Mouse (Mus musculus) mature B cell (primary cell): Measurements from ENCODE around the gene Olfr60.

Source experiments
- in situ Hi-C: fragments of 300-500 bp; cut with MboI; formaldehyde crosslinking; loops from 2 replicates; pipeline ENCODE4 v1.14.3; 2019

The Olfr60 gene

DNA sequence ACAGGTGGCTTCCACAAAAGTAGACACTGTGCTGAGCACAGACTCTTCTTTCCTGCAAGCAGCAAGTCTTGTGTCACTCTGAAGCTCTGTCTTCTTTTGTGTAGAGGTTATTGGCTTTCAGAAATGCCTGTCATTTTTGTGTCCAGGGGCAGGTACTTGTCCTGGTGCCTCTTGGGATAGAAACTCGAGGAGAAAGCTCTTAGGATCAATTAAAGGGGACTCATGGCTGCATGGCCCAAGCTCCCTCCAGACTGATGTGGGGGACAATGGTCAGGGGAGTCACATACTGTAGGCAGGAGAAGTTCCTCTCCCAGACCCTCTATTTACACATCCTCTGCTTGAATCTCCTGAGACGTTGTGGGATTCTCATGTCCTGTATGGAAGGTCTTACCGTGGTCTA, at the start of gene Olfr60:
Olfr60 (minus strand) TSS at position 101 of the 400 bp plus-strand sequence.
- in situ Hi-C loops: no loop called here

DNA sequence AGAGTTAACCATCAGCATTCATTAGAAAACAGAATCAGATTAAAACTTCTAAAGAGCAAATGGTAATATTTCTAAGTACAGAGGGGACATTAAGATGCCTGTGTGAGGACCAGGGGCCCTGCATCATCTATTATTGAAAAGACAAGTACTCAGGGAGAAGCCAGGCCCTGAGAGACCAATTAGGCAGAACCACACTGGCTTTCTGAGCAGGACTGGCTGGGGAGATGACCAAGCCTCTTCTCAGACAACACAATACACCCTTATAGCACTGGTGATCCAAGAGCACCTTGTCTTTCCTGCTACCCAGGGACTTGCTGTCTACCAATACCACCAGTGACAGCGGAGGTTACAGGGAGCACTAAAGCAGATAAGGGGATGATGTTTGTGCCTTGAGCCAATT, 41.3 kb upstream of the Olfr60 start, which contains the start of gene Olfr531:
Olfr531 (minus strand) TSS at position 101 of the 400 bp plus-strand sequence.
- in situ Hi-C loops: no loop called here

DNA sequence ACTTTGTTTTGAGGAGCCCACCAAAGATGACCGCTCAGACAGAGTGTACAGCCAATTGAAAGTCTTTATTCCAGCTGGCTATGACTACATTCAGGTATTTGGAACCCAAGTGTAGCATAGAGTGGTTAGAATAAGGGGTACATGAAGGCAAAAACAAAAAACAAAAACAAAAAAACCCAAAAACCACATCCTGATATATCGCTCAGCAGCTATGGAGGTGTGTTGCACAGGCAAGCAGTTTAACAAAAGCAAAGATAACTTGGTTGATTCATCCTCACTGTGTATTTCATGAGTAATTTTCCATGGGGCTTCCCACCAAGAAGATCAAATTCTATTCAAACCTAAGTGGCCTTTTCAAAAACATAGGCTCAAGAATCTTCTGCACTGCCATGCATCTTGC, 15.4 kb upstream of the Olfr60 start:
- in situ Hi-C loops: no loop called here

DNA sequence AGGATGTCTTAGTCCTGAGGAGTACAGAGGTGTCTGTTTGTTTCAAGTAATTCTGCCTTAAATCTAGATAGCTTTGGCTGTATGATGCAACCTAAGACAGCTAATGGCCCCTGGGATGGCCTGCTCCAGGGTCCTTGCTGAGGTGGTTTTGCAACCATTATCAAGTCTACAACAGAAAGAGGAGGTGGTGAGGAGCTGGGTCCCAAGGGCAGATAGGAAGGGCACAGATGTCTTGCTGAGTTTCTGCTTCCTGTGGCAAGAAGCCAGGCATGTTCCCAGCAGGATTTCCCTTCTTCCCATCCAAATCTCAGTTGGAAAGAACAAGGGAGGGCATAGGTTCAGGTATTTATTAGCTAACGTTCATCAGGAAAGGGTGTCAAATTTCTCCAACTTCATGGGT, 14.8 kb upstream of the Olfr60 start, which contains the start of gene Olfr530:
Olfr530 (minus strand) TSS at position 101 of the 400 bp plus-strand sequence.
- in situ Hi-C loops: no loop called here

DNA sequence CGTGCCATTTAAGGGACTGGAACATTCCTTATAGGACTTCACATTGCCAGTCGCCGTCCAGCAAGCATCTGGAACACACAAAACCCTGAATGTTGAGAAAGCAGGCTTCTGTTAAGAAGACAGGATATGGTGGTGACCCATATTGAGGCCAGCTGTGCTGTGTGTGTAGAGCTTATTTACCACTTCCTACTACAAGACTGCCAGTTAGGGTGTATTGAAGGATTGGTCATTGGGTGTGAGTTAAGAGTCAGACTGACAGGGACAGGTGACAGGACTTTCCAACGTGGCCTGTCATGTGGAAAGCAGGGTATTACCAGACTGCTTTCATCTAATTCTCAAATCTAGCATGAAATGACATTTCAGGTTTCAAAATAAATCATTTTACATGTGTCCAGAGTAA, 12.8 kb upstream of the Olfr60 start:
- in situ Hi-C loops: no loop called here

DNA sequence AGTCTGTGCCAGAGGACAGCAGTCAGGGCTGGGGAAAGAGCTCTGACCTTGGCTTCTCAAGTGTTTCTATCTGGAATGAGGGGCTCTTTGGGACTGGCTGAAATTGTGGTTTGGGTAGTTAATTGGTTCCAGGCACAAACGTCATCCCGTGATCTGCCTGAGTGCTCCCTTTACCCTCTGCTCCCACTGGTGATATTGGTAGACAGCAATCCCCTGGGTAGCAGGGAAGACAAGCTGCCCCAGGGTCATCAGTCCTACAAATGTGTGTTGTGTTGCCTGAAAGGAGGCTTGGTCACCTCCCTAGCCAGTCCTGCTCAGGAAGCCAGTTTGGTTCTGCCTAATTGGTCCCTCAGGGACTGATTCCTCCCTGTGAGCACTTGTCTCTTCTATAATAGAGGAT, 27.8 kb downstream of the Olfr60 start, which contains the start of gene Olfr527:
Olfr527 (plus strand) TSS at position 301 of the 400 bp plus-strand sequence.
- in situ Hi-C loops: no loop called here

DNA sequence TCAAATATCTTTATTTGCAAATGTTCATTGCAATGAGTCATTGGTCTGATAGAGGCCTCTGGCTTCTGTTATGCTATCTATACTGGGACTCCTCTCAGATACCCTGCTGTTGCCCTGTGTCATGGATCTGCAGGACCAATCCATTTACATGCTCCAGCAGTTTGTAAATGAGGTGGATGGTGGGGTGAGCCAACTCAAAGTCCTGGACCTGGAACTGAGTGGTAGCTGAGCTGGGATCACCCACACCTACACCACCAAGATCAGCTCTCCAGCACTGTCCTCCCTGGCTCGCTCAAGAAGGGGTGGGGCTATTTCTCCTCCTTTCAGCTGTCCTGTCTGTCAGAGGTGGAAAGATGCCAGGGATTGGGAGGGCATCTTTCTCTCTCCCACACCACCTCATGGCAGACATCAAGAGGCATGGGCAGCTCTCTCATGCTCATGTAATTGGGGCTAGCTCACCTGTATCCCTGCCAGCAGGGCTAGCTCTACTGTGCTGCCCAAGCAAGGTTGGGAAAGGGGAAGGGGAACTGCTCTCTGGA, 31.6 kb downstream of the Olfr60 start:
- in situ Hi-C loops: no loop called here

DNA sequence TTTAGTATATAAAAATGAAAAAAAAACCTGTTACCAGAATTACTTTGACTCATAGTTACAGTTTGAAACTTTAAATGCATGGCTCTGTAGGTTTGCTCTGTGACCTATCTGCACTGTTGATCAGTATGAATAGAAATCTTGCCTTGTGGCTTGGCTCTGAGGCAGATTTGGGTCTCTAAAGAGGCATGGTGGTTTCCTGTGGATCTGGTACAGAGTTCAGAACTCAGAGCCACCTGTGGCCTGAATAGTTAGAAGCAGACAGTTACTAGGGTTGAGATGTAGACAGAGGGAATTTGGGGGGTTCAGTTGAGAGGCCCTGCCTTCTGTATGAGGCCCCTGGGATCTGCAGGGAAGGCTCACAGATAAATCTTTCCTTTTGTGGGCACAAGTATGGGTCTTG, 40.3 kb downstream of the Olfr60 start:
- in situ Hi-C loops: no loop called here

DNA sequence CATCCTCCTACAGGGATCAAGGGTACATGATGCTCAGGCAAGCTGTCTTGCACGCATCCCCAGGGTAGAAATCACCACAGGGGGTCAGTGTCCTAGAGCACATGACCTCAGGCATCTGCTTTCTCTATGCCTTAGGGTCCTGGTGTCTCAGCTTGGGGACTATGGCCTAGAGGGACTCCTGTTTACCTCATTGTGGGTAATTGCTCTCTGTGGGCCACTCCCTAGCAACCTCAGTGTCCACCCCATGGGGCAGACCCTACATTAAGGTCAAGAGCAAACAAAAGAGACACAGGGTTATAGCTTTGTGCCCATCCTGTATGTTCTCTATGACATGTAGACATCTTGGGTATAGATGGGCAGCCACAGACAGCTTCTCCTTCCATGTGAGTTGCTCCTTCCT, 40.9 kb downstream of the Olfr60 start, which contains the start of gene Olfr525:
Olfr525 (plus strand) TSS at position 301 of the 400 bp plus-strand sequence.
- in situ Hi-C loops: no loop called here

DNA sequence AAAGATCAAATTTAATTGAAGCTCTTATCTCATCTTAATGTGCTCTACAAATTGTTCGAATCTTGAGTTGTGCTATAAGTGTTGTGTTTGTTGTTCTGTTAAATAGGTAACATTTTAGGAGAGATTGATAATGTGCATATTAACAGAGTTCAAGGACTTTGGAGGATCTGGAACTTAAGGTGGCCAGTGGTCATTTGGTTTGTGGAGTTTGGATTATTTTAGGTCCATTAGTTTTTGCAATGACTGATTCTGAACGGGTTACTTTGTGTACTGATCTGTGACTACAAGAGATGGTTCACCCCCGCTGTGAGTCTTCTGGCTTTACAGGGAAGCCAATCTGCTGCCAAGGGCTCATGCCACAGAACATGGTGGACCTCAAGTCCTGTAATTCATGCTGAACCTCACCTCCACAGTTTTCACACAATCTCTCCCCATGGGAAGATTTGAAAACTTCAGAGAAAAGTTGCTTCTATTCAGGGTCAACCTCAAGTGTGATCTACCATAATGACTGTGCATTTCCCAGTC, 41.5 kb downstream of the Olfr60 start:
- in situ Hi-C loops: loop anchor here (10.0 kb wide), 1 partner anchor 65 kb away; no protein-coding TSS in a partner anchor

DNA sequence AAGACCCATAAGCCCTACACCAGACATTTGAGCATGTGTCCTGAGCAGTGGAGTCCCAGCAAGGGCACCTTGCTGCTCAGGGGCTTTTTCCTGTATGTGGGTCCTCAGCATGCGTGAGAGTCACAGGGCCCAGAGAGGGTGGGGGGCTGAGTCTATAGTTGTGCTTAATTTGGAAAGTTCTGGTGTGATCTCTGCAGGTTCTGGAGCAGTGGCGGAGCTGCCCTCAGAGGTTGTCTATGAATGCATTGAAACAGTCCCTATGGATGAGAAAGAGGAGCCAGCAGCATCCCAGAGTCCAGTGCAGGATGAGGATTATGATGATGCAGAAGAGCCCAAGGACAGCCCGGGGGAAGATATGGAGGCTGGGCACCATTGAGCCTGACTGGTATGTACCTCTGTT, 62.1 kb downstream of the Olfr60 start:
- in situ Hi-C loops: no loop called here

DNA sequence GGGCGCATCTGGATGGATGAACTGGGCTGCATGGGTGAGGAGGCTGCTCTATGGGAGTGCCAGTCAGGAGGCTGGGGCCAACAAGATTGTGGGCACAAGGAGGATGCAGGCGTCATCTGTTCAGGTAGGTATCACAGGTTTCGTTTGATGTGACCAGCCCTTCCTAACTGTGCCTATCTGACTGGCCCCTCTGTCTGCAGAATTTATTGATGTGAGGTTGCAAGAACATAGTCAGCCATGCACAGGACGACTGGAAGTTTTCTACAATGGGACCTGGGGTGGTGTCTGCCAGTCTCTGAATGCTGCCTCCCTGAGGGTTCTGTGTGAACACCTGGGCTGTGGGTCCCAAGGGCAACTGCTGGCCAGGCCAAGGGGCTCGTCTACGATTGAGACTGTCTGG, 64.6 kb downstream of the Olfr60 start:
- in situ Hi-C loops: no loop called here

DNA sequence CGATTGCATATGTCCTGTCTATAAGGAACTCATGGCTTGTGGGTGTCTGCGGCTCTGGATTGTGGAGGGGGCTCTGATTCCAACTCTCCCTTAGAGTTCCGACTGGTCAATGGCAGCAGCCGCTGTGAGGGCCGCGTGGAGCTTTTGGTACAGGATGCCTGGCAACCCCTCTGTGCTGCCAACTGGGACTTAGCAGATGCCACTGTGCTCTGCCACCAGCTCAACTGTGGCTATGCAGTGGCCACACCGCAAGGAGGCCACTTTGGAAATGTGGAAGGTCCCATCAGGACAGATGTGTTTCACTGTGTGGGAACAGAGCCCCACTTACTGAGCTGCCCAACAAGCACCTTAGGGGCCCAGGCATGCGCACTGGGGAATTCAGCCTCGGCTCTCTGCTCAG, 65.7 kb downstream of the Olfr60 start:
- in situ Hi-C loops: no loop called here
